Mouse (Mus musculus) retina, postnatal 1 day (tissue): ENCODE results near the gene Vmn1r181.
A peak's percentile ranks its signal among the peaks of the same experiment; 100 is the strongest.
"Not testable (repeated sequence)": the region's sequence is repeated elsewhere in the genome, so short reads cannot be mapped to it uniquely, and the experiment has no call there.

Experiments
- DNase-seq: peaks from one replicate; pipeline ENCODE4 v3.0.0-alpha.2; 2012

The Vmn1r181 gene

DNA sequence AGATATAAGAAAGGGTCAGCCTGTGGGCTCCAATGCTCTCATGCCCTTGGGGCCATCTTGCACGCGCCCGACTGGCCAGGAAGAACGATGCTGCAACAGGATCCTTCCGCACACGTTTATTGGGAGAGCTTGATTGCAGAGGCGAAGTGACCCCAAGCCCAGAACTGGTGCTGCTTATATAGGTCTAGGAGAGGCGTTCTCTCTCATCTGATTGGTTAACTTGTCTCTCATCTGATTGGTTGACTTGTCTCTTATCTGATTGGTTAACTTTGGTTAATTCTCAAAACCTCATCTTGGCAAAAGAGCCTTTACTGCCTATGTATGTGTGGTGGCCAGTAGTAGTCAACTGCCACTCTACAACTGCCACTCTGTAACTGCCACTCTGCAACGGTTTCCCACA is at the start of gene Vmn1r181:
Vmn1r181 (plus strand) TSS at position 301 of the 400 bp plus-strand sequence.
- not testable (repeated sequence) for DNase-seq

- no peak for DNase-seq
Observed at GRCm38 (mm10) chr7:23926678-23927077, 47.7 kb upstream of the Vmn1r181 start, which contains the start of gene Vmn1r179. TSS of gene Vmn1r179 (plus strand) at chr7:23926978.

DNA sequence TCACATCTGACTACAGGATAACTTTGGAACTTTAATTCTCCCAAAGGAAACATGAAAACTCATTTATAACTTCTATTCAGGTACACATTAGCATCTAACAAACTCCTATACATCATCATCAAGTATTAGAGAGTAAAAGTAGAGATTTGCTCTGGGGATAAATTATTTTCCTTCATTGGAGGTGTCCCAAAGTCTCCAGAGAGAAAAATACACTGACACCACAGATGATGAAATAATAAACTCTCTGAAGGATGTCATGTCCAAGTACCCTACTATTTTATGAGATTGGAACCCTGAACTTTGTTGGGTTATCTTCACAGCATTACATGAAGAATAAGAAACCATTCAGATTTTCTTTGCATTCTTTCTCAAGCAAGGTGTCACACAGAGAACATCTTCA is 24.1 kb upstream of the Vmn1r181 start, which contains the start of gene Vmn1r180:
Vmn1r180 (plus strand) TSS at position 301 of the 400 bp plus-strand sequence.
- no peak for DNase-seq

- DNase-seq = peak; percentile 2
Observed at GRCm38 (mm10) chr7:23968044-23968443, 6.4 kb upstream of the Vmn1r181 start.

- no peak for DNase-seq
Observed at GRCm38 (mm10) chr7:24001391-24001790, 27.0 kb downstream of the Vmn1r181 start, which contains the start of gene V1rd19. TSS of gene V1rd19 (plus strand) at chr7:24001691.
